Mouse (Mus musculus) bone marrow macrophage, adult 2 months (primary cell): ENCODE results near the gene Plekhm1.

Source experiments
- CTCF ChIP-seq: IDR thresholded peaks from 2 replicates; pipeline ENCODE4 v1.5.1; 2012; ENCODE audit warnings: low read depth, mild to moderate bottlenecking, low read length, moderate library complexity
- POLR2A ChIP-seq: IDR thresholded peaks from 2 replicates; pipeline ENCODE4 v1.6.1; 2012; ENCODE audit warnings: mild to moderate bottlenecking, low read depth, low read length, borderline replicate concordance

DNA sequence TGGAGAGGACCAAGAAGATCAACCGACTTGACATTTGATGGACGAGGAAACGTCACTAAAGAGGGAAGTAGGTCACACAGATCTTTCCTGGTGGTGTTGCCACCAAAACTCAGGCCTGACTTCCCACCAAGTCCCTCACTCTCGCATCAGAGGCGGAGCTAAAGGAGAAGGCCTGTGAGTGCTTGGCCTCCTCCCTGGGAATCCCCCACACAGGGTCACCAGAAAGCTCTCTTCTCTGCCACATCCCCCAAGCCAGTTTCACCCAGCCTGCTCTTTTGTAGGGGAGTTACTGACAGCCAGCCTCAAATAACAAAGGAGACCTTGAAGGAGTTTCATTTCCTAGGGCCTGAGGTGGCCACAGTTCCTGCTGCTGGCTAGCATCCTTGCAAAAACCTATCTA, 97.1 kb downstream of the Plekhm1 start:
- TF ChIP-seq POLR2A (no peak), CTCF (no peak)
